Mouse (Mus musculus): ENCODE results near the gene Wdtc1.
A peak's percentile ranks its signal among the peaks of the same experiment; 100 is the strongest.

Gene Wdtc1

DNA sequence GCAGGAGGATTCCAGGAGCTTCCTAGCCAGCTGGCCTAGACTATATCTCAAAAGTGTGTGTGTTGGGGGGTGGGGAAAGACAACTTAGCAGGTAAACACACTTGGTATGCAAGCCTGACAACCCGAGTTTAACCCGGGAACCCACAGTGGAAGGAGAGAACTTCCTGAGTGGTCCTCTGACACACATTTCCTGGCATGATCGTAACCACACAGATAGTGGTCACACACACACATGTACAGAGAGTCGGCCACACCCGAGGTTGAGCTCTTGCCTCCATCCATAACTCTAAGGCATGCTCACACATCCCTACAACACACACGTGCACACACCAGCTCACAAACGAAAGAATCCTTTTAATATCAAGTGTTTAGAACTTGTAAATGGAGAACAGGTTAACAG is 25.2 kb downstream of the Wdtc1 start:
- DNase-seq (ENCODE audit: low read depth), result no peak

DNA sequence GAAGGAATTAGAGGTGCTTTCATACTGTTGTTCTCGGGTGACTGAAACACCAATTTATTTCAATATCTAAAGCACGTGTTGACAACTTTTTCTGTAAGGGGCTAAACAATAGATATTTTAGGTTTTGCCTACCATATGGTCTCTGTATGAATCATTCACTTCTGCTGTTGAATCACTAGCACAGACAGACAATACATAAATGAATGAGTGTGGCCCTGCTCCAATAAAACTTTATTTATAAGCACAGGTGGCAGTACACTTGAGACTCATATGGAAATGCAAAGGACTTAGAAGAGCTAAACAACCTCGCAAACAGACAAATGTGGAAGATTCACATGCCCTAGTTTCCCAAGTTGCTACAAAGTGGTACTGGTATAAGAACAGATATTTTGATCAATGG is 33.6 kb downstream of the Wdtc1 start:
- no peak for DNase-seq (ENCODE audit: low read depth)

DNA sequence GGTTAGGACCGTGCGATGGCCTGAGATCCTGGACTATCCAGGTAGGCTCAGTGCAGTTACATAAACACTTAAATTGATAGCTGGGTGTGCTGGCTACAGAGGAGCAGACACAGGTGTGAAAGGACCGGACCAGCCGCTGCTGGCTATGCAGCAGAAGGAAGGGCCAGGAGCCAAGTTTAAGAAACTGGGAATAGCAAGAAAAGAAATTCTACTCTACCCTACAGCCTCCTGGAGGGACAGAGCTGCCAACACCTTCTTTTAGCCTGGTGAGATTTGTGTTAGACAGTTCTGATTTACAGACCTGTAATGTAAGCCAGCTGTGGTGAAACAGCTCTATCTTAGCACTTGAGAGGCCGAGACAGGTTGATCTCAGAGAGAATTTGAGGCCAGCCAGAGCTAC is 37.3 kb downstream of the Wdtc1 start:
- DNase-seq (ENCODE audit: low read depth), result no peak

DNA sequence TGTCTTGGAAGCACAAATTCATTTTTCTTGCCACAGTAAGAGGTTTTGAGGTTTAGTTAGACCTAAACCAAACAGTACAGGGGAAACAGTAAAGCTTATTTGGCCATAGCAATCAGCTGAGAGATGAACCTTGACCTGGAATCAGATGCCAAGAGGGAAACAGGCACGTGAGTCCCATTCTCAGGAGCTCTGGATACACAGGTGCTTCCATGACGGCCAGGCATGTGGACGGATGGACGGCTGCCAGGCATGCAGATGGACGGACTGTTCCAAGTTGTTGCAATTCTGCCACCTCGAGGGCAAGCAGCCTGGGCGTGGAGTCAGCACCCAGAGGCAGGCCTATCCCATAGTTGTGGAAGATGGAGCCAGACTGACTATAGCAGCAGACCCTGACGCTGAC is 38.4 kb downstream of the Wdtc1 start:
- DNase-seq (ENCODE audit: low read depth), result no peak

DNA sequence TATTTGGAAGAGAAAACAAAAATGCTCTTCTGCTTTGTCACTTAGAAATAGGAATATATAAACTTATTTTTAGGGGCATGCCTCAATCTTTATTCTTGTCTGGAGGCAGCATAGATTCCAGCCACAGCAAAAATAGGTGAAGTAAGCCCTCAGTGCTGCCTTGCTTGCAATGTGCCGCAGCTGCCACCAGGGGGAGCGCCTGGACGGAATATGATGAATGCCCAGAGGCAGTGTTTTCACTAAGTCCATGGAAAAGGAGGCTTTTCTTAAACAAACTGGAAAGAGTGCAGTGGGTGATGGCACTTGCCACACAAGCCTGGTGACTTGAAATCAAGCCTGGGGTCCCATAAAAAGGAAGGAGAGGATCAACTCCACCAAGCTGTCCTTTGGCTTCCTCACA is 43.3 kb downstream of the Wdtc1 start:
- peak; percentile 79 for DNase-seq (ENCODE audit: low read depth)

DNA sequence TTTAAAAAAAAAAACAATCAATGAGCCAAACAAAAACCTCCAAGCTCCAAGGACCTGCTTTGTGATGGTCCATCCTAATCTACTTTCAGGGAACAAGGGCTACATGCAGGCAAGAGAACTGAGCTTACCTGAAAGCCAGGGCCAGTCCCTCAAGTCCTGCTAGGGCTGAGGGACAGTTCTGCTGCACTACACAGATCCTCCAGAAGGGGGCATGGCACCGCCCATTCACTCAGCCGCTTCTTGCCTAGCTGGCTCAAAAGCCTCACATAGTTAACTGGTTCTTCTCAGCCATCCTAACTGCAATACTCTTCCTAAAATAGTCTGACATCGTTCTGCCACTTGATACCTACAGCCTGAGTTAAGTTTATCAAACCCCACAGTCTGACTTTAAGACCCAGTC is 46.0 kb downstream of the Wdtc1 start:
- peak; percentile 46 for DNase-seq (ENCODE audit: low read depth)

DNA sequence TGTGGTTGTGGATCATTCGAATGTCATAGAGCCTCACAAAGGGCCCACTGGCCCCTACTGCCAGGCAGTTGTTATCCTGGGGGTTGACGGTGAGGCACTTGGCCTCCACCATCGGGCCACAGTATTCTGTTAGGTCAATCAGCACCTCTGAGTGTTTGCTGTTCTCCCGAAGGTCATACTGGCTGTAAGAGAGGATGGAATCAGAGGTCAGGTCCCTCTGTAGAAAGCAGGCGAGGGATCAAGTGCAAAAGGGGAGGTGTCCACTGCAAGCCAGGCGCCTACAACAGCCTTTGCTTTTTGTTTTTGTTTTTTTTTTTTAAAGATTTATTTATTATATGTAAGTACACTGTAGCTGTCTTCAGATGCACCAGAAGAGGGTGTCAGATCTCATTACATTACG is 47.5 kb downstream of the Wdtc1 start:
- DNase-seq (ENCODE audit: low read depth), result no peak

DNA sequence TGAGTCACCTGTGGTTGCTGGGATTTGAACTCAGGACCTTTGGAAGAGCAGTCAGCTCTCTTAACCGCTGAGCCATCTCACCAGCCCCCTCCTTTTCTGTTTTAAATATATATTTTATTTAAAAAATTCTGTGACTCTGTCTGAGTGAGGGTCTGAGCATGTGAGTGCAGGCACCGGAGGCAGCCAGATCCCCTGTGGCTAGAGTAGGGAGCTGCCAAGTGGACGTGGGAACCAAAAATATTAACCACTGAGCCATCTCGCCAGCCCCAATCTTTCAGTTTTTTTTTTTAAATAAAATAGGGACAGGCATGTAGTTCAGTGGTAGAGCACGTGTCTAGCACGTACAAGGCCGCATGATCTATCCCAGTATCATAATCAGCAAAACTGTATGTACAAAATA is 48.5 kb downstream of the Wdtc1 start:
- DNase-seq (ENCODE audit: low read depth), result no peak

DNA sequence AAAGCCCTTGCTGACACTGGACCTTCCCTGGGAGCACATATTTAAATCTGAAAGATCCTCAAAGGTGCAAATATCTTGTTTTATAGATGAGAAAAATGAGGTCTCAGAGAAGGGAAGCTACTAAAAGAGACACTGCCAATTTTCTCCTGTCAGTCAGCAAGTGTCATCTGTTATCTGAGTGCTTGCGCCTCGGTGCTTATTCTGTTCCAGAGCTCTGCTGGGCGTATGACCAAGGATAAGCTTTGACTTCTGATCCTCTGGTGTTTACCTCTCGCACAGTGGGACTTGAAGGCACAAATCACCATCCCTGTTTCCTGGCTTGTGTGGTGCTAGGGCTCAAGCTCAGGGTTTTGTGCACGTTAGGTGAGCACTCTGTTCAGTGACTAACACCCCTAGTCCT is 50.6 kb downstream of the Wdtc1 start:
- no peak for DNase-seq (ENCODE audit: low read depth)

DNA sequence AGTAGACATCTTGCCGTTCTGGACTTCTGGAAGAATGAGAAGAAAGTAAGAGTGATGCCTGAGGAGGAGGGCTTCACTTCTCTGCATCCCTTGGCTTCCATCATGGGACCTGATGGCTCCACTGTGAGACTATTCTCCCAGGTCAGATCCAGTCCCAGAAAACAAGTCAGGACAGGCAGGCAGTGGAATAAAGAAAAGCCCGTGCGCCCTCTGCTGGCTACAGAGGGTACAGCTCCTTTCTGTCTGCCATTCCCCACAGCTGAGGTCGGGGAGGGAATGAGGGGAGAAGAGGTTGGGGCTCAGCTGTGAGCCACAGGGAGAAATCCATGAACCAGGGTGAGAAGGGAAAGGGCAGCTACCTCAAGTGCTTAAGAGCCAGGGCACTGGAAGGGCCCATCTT is 51.5 kb downstream of the Wdtc1 start:
- peak; percentile 52 for DNase-seq (ENCODE audit: low read depth)

DNA sequence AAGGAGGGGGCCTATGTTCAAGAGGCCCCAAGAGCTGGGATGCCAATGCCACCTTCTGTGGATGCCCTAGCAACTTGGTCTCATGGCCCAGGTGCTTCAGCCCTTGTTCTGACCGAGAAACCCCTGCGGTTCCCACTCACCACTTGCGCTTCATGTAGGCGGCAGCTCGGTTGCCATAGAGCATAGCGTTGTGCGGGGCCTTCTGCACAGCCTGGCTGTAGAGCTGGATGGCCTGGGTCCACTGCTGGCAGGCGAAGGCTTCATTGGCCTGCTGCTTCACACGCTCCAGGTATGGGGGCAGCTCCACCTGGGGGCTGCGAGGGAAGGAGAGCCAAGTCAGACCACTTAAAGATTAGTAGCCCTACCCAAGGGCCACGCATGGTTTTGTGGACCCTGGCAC is 52.9 kb downstream of the Wdtc1 start:
- DNase-seq (ENCODE audit: low read depth), result no peak

DNA sequence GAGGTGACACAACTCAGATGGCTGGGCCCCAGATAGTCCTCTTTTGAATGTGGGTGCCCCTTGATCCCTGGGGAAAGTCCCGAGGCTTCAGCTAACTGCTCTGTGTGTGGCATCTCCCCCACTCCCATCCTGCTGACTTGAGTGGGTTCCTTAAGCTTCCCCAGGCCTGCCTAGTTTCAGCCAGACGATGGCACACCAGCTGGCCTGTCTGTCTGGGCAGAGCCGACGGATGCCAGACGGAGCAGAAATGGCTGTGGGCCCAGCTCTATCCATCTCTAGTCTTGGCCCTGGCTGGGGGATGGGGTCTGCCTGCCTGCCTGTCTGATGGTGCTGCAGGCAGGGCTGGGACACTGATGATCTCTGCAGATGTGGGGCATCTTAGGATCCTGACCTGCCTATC is 53.6 kb downstream of the Wdtc1 start:
- DNase-seq (ENCODE audit: low read depth), result no peak

DNA sequence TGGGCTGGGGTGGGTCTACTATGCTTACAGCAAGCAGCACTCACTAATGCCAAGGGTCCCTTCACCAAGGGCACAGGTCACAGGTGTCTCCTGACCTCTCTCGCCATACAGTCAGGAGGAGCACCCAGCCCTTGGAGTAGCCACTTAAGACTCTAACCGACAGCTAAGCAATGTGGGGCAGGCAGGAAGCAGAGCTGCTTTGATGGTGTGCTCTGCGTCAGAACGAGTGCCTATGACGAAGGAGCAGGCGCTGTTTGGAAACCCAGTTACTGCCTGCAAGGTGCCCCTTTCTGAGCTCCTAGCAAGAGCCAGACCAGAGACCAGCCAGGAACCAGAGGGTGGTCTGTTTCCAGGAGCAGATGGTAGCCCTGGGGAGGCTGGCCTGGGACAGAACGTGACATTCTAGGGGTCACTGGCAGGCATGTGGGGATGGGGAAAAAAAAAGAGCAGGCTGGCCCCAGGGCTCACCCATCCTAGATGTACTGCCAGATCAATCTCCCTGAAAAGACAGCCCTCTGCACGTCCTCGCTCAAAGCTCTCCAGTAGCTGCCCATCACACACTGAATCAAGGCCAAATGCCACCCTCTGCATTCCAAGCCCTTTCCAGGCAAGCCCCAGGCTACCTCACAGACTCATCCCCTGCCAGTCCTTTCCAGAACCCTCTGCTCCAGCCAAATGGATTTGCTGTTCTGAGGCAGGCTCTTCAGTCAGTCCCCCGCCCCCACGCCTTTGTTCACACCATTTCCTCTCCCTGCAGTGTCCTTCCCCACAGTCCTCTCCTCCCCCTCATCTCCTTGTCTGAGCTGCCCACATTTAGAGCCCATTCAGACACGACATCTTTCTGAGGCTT is 54.5 kb downstream of the Wdtc1 start:
- DNase-seq (ENCODE audit: low read depth), result no peak

DNA sequence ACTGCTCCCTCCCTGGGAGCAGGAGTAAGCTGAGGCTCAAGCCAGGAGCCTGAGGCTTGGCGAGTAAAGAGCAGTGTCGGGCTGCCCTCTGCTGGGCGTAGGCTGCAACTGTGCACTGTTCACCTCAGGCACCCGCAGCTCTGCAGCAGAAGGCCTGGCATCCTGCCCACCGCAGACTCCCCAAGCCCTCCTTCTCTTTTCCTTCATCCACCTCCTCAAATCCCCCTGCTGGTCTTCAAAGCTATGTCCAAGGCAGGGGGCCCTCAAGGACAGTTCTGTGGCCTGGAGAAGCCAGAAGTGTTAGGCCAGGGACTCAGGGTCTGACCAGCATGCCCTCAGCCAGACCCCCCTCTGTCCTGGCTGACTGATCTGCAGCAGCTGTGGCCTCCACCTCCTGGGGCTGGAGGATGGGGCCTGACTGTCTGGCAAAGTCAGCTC is 55.5 kb downstream of the Wdtc1 start:
- peak; percentile 42 for DNase-seq (ENCODE audit: low read depth)

DNA sequence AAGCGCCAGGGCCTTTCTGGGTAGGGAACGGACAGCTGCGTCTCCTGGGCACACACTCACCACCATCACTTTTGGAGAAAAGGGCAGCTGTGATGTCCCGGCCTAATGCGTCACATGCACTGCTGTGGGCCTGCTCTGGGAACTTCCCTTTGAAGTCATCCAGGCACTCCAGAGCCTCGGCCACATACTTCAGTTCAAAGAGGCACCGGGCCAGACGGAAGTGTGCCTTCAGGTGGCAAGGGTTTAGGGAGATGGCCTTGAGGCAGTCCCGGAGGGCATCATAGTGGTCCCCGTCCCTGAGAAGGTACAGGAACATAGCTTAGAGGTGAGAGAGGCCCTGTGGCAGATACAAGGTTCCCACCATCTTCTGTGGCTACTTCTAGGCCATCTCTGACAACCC is 55.9 kb downstream of the Wdtc1 start:
- DNase-seq (ENCODE audit: low read depth), result no peak

DNA sequence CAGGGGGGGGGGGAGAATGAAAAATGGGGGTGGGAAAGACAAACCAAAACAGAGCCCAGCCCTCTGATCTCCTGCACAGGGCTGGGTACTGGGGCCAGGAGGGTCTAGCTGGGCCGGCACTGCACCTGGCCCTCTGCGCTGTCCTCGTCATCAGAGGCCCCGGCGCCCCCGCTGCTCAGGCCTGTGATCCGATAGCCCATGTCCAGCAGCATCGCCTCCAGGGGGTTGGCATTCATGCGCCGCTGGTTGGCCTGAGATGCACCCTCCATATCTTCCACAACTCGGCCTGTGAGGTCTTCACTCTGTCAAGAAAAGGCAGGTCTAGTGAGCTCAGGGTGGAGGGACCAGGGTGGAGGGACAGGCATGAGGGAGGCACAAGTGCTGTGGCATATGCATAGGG is 59.2 kb downstream of the Wdtc1 start:
- no peak for DNase-seq (ENCODE audit: low read depth)

DNA sequence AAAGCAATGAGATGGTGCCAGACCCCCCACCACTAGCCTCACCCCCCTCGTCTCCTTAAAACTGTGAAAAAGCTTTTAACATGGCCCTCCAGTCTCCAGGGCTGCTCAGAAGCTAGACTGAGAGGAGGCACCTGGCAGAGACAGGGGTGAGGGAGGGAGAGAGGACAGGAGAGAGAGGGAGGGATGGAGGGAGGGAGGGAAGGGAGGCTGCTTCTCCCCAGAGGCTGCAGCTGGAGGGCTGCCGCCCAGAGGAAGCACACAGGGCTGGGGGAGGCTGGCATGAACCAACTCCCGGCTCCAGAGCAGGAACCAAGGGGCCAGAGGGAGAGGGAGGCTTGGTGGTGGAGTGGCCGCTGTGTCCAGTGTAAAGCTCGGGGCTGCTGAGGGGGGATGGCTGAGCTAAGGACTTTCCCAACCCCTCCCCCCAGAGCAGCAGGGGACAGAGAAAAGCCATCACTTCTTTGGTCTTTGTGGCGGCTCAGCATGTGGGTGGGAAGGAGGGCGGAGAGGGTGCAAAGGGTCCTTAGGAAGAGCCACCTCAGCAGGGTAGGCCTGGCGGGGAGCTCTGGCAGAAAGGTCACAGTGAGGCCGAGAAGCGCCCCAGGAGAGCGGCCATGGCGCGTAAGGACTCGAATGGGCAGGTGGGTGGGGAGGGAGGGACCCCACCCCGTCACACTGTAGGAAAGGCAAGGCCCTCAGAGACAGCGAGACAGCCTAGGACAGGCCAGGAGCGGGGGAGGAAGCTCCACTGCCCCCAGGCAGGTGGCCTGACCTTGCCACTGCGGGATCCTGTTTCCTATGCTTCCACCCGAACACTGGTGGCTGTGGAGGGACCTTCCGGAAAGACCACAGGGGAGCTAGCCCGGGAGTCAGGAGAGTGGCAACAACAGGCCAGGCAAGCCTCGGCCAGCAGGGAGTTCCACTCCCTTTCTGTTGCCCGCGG is 60.1 kb downstream of the Wdtc1 start:
- no peak for DNase-seq (ENCODE audit: low read depth)

DNA sequence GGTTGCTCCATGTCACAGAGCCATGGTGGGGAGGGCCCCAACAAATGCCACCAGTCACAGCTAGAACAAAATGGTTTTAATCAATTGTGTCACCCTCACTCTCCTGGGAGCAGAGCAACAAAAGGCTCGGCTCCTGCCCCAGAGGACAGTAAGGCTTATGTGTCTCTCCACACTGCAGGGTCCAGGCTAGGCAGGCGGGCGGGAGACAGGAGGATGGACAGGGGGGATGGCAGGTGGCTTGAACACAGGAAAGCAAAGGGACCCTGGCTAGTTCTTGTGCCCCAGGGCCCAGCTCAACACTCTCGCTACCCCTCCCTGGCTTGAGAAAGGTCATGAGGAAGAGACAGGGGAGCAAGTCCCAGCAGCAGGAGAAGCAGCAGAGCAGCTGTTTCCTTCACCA is 60.9 kb downstream of the Wdtc1 start:
- DNase-seq (ENCODE audit: low read depth), result no peak

DNA sequence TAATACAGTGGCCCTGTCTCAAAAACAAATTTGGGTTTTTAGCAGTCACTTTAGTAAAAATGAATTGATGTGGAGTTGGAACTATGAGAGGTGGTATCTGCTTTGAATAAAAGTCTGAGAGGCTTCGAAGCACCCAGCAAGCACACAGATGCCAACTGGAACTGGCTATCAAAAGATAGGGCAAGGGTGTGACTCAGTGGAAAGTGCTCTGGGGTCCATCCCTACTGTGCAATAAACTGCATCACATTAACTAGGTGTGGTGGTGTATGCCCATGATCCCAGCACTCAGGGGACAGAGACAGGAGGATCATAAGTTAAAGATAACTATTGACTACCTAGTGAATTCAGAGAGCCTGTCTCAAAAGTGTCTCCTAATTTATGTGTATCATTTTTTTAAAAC is 62.0 kb downstream of the Wdtc1 start:
- no peak for DNase-seq (ENCODE audit: low read depth)

DNA sequence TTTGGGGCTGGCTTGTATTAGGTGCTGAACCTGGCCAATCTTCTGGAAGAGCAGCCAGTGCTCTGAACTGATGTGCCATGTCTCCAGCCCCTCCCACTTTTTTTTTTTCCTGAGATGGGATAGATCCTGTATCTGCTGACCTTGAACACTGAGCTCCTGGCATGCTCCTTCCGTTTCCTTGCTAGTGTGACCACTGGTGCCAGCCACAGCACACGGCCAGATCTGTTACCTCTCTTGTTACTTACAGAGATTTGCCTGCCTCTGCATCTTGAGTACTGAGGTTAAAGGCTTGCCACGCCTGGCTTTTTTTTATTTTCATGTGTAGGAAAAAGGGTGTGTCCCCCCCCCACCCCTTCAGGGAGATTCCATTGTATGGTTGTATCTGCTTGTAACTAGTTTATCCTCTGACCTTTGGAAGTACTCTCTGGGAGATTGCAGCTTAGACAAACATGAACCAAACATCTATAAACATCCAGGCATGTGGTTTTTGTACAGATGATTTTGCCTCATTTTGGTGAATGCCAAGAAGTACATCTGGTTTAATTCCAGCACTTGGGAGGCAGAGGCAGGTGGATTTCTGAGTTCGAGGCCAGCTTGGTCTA is 66.7 kb downstream of the Wdtc1 start:
- no peak for DNase-seq (ENCODE audit: low read depth)

DNA sequence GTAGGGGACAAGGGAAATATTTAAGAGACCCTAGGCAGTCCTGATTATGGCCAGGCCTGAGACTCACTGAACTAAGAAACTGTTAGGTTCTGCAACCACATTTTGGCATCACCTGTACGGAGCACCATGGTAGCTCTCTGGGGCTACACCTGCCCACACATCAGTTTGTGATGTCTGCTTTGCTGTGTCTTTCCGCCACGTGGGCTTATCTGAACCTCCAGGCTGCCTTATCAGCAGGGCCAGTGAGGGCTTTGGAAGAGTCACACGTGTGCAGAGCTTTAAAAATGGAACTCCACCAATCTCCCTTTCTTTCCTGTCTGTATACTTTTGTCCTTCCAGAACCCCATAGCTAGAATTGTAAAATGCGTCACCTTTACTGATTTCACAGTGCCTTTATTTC is 67.3 kb downstream of the Wdtc1 start:
- peak; percentile 60 for DNase-seq (ENCODE audit: low read depth)

DNA sequence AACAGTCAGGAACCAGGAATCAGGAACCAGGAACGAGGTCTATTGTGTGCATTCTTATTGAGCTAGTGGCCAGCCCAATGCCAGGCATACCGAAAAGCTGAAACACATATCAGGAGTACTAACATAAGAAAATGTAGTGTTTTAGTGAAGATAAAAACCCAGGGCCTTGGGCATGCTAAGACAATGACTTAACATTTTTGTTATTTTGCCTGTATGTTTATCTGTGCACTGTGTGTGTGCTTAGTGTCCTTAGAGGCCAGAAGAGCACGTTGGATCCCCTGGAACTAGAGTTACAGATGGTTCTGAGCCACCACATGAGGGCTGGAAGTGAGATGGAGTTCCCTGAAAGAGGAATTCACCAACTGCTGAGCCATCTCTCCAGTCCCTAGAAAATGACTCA is 68.0 kb downstream of the Wdtc1 start:
- DNase-seq (ENCODE audit: low read depth), result no peak

DNA sequence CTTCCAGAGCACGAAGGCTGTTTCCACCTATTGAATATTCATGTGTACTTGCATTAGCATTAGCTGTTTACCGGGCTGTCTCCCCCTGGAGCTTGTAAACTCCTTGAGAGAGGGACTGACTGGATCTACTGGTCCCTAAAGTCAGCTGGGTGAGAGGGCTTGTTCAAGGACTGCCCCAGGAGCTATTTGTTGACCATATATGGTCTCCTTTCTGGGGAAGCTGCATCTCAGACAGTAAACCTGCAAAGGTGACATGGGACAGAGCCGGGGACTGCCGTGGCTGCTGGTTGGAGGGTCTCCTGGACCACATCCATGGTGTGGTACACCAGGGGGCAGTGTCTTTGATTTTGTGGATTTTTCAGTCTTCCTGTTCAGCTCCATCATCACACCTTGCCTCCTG is 70.6 kb downstream of the Wdtc1 start:
- DNase-seq (ENCODE audit: low read depth), result no peak

All from c-Kit-positive CD71-negative TER-119-negative erythroid progenitor cells, embryonic 14.5 days (primary cell).